ENCODE assay signal across 8 mouse cellular contexts in the genomic region with DNA sequence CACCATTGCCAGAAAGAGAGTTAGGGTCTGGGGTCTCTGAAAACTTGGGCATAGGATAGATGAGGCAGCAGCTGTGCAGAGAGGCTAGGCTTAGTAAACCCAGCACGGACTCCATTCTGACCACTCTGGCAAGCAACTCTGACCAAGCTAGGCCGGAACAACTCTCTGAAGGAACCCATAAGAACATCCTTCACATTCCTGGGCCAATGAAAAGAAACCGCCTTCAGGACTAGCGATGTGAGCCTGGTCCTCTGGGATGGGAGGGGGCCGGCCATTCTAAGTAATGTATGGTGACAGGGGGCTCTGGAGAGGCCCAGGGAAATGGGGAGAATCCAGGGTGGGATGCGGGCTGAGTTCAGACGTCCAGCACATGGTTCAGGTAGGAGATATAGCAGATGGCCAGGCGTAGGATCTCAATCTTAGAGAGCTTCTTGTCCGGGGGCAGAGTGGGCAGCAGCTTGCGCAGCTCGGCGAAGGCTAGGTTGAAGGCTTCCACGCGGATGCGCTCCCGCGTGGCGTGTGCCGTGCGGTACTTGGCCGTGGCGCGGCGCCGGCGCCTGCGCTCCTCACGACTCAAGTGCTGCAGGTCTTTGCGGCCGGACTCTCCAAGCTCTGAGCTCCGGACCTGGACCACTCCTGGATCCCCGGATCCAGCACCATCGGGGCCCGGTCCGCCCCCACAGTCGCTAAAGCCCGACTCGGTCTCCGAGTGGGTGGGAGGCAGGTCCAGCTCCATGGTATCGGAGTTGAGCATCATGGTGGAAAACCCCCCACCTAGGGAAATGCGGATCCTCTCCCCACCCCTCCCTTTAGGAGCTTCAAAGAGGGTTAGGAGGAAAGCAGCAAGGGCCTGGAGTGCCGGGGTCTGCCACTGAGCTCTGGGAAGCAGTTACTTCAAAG. TPM values are rescaled to one million over a fixed set of nuclear protein-coding genes. Genes with fewer than 3 reads are reported as not detected.
A peak's percentile ranks its signal among the peaks of the same experiment; 100 is the strongest.
DNase-seq lines count a peak whose midpoint lies in the region; ATAC-seq and TF ChIP-seq lines count a peak whose summit lies in the region.

No protein-coding gene starts in this region.

- no peak for DNase-seq in frontal cortex, postnatal 10 days (ENCODE audit: low spot score in 2 of 2)
- DNase-seq in embryonic facial prominence, embryonic 14.5 days (ENCODE audit: low spot score), result no peak
- no peak for DNase-seq in gastrocnemius, postnatal 36 days
- DNase-seq in layer of hippocampus, adult 18-20 months (ENCODE audit: low spot score in 2 of 2), result no peak

- no peak for TF ChIP-seq CTCF in ES-Bruce4 (IDR thresholded peaks at IDR 0.05; ENCODE audit: low read depth, low read length)

- H3K4me2 ChIP-seq in embryonic facial prominence, embryonic 14.5 days (ENCODE audit: low read depth, low read length), result peak overlapping the region; percentile 69
- peak overlapping the region; percentile 73 for H3K4me2 ChIP-seq in limb, embryonic 12.5 days
- peak overlapping the region; percentile 54 for H3K4me2 ChIP-seq in stomach, embryonic 14.5 days (replicated peaks; ENCODE audit: low read depth, low read length)

- no peaks in the 10 kb centered on the region for H3K9me3 ChIP-seq in ES-Bruce4 (replicated peaks; ENCODE audit: control insufficient read depth, insufficient read depth, low read length, poor library complexity, severe bottlenecking)
- no peaks in the 10 kb centered on the region for H3K9me3 ChIP-seq in embryonic facial prominence, embryonic 14.5 days (ENCODE audit: control insufficient read depth, low read length)
- H3K9me3 ChIP-seq in limb, embryonic 12.5 days, result no peaks in the 10 kb centered on the region
- H3K9me3 ChIP-seq in stomach, embryonic 14.5 days (ENCODE audit: control insufficient read depth, low read depth, low read length), result no peaks in the 10 kb centered on the region

- no peak overlapping the region for H3K27ac ChIP-seq in ES-Bruce4 (ENCODE audit: insufficient read depth, low read length)
- H3K27ac ChIP-seq in embryonic facial prominence, embryonic 14.5 days (replicated peaks; ENCODE audit: low read depth, low read length), result no peak overlapping the region
- H3K27ac ChIP-seq in limb, embryonic 12.5 days, result no peak overlapping the region
- H3K27ac ChIP-seq in stomach, embryonic 14.5 days (ENCODE audit: low read length), result no peak overlapping the region

- 4% methylated on average over 25 of the region's 42 CpGs for WGBS in embryonic facial prominence, embryonic 14.5 days
- WGBS in limb, embryonic 12.5 days, result 2% methylated on average over 42 of the region's 42 CpGs
- WGBS in stomach, embryonic 14.5 days, result 3% methylated on average over 42 of the region's 42 CpGs

- TF ChIP-seq POLR2A in ES-Bruce4 (IDR thresholded peaks at IDR 0.05; ENCODE audit: insufficient read depth, low read length), result no peak

- peak; percentile 48 for ATAC-seq in frontal cortex, adult (ENCODE audit: low TSS enrichment)
- no peak for ATAC-seq in embryonic facial prominence, embryonic 14.5 days (ENCODE audit: low read depth)
- no peak for ATAC-seq in limb, embryonic 12.5 days (ENCODE audit: insufficient number of reproducible peaks, insufficient read depth, low FRiP score, low TSS enrichment, low read depth)
- ATAC-seq in stomach, embryonic 14.5 days (ENCODE audit: insufficient number of reproducible peaks, insufficient read depth, low FRiP score, low read depth), result no peak

- peaks cover 3% of the 10 kb centered on the region for H3K4me1 ChIP-seq in ES-Bruce4 (ENCODE audit: control insufficient read depth, insufficient read depth, low read length)
- peaks cover 22% of the 10 kb centered on the region for H3K4me1 ChIP-seq in embryonic facial prominence, embryonic 14.5 days (ENCODE audit: control insufficient read depth, insufficient read depth, low read length)
- H3K4me1 ChIP-seq in limb, embryonic 12.5 days (replicated peaks), result peaks cover 30% of the 10 kb centered on the region
- peaks cover 6% of the 10 kb centered on the region; the same call in 1 of the 2 replicates for H3K4me1 ChIP-seq in stomach, embryonic 14.5 days (ENCODE audit: control insufficient read depth, insufficient read depth, low read length)

- intact Hi-C loops in gastrocnemius, postnatal 36 days (cut with DNase I), result loop anchor here (2.0 to 5.0 kb wide), 2 partner anchors 13 to 64 kb away; no protein-coding TSS in a partner anchor

- no peak for TF ChIP-seq EP300 in ES-Bruce4 (IDR thresholded peaks at IDR 0.05; ENCODE audit: insufficient read depth, low read depth, low read length)

- no peaks in the 10 kb centered on the region for H3K27me3 ChIP-seq in ES-Bruce4 (ENCODE audit: control insufficient read depth, insufficient read depth, low read length, poor library complexity, severe bottlenecking)
- peaks cover 46% of the 10 kb centered on the region for H3K27me3 ChIP-seq in embryonic facial prominence, embryonic 14.5 days (replicated peaks; ENCODE audit: control insufficient read depth, insufficient read depth, low read length)
- peaks cover 85% of the 10 kb centered on the region for H3K27me3 ChIP-seq in limb, embryonic 12.5 days
- H3K27me3 ChIP-seq in stomach, embryonic 14.5 days (ENCODE audit: control insufficient read depth, insufficient read depth, low read length), result peaks cover 14% of the 10 kb centered on the region

- no peaks in the 10 kb centered on the region for H3K36me3 ChIP-seq in ES-Bruce4 (ENCODE audit: control insufficient read depth, insufficient read depth, low read length, poor library complexity, severe bottlenecking)
- H3K36me3 ChIP-seq in embryonic facial prominence, embryonic 14.5 days (ENCODE audit: control insufficient read depth, insufficient read depth, low read length), result no peaks in the 10 kb centered on the region
- no peaks in the 10 kb centered on the region for H3K36me3 ChIP-seq in limb, embryonic 12.5 days
- no peaks in the 10 kb centered on the region for H3K36me3 ChIP-seq in stomach, embryonic 14.5 days (ENCODE audit: control insufficient read depth, insufficient read depth, low read length)

- peak overlapping the region; percentile 46 for H3K9ac ChIP-seq in ES-Bruce4 (ENCODE audit: low read depth, poor library complexity, severe bottlenecking)
- peak overlapping the region; percentile 67 for H3K9ac ChIP-seq in embryonic facial prominence, embryonic 14.5 days (ENCODE audit: low read depth, low read length)
- peak overlapping the region; percentile 60 for H3K9ac ChIP-seq in limb, embryonic 12.5 days (replicated peaks)
- H3K9ac ChIP-seq in stomach, embryonic 14.5 days (replicated peaks; ENCODE audit: low read depth, low read length), result no peak overlapping the region

- peak overlapping the region; percentile 61 for H3K4me3 ChIP-seq in ES-Bruce4 (ENCODE audit: low read depth, low read length)
- H3K4me3 ChIP-seq in embryonic facial prominence, embryonic 14.5 days (ENCODE audit: low read depth, low read length), result peak overlapping the region; percentile 42
- peak overlapping the region; percentile 42 for H3K4me3 ChIP-seq in limb, embryonic 12.5 days (replicated peaks)
- peak overlapping the region; percentile 25 for H3K4me3 ChIP-seq in stomach, embryonic 14.5 days (ENCODE audit: low read depth, low read length)

RNA-seq across cellular contexts. Expression of a gene that starts 3.6 kb away (rescaled TPM):
- not detected in 2 replicates for polyA plus RNA-seq in ES-Bruce4 (2011; ENCODE audit: insufficient read depth, insufficient read length, low read depth, missing spikeins)
- 1.6 and 1.9 TPM in 2 replicates for polyA plus RNA-seq in embryonic facial prominence, embryonic 14.5 days (2014; fragmentation: Nextera tagmentation; extraction: Ambion mirVana)
- 0.14 TPM in 1 of 2 replicates, not detected in the other for polyA plus RNA-seq in limb, embryonic 12.5 days (2016; fragmentation: Nextera tagmentation; extraction: Ambion mirVana)
- polyA plus RNA-seq in stomach, embryonic 14.5 days (2014; fragmentation: Nextera tagmentation; extraction: Ambion mirVana), result not detected in 2 replicates
- total RNA-seq in gastrocnemius, postnatal 36 days (2021), result not detected
- total RNA-seq in layer of hippocampus, adult 18-20 months (2021), result 1 to 10 TPM in 1 of 2 experiments, under 1 TPM in 1; 0.68 to 1.1 TPM

RNA-seq across cellular contexts. Expression of a gene that starts 25.5 kb away (rescaled TPM):
- polyA plus RNA-seq in ES-Bruce4 (2011; ENCODE audit: insufficient read depth, insufficient read length, low read depth, missing spikeins), result 29.7 and 33.8 TPM in 2 replicates
- polyA plus RNA-seq in embryonic facial prominence, embryonic 14.5 days (2014; fragmentation: Nextera tagmentation; extraction: Ambion mirVana), result 13.5 and 16.7 TPM in 2 replicates
- polyA plus RNA-seq in limb, embryonic 12.5 days (2016; fragmentation: Nextera tagmentation; extraction: Ambion mirVana), result 23.2 and 23.7 TPM in 2 replicates
- 17.1 and 18.4 TPM in 2 replicates for polyA plus RNA-seq in stomach, embryonic 14.5 days (2014; fragmentation: Nextera tagmentation; extraction: Ambion mirVana)
- total RNA-seq in gastrocnemius, postnatal 36 days (2021), result 1 to 10 TPM; 1.4 TPM
- 10 to 100 TPM; 13.4 to 13.6 TPM for total RNA-seq in layer of hippocampus, adult 18-20 months (2021)

RNA-seq across cellular contexts. Expression of a gene that starts 28.5 kb away (rescaled TPM):
- 161 and 163 TPM in 2 replicates for polyA plus RNA-seq in ES-Bruce4 (2011; ENCODE audit: insufficient read depth, insufficient read length, low read depth, missing spikeins)
- 227 and 230 TPM in 2 replicates for polyA plus RNA-seq in embryonic facial prominence, embryonic 14.5 days (2014; fragmentation: Nextera tagmentation; extraction: Ambion mirVana)
- 219 and 228 TPM in 2 replicates for polyA plus RNA-seq in limb, embryonic 12.5 days (2016; fragmentation: Nextera tagmentation; extraction: Ambion mirVana)
- 182 and 195 TPM in 2 replicates for polyA plus RNA-seq in stomach, embryonic 14.5 days (2014; fragmentation: Nextera tagmentation; extraction: Ambion mirVana)
- 10 to 100 TPM; 67.9 to 80.5 TPM for total RNA-seq in gastrocnemius, postnatal 36 days (2021)
- 100 to 1,000 TPM; 141 to 146 TPM for total RNA-seq in layer of hippocampus, adult 18-20 months (2021)

RNA-seq across cellular contexts. Expression of a gene that starts 28.8 kb away (rescaled TPM):
- 54.2 and 56.2 TPM in 2 replicates for polyA plus RNA-seq in ES-Bruce4 (2011; ENCODE audit: insufficient read depth, insufficient read length, low read depth, missing spikeins)
- polyA plus RNA-seq in embryonic facial prominence, embryonic 14.5 days (2014; fragmentation: Nextera tagmentation; extraction: Ambion mirVana), result 91.3 and 107 TPM in 2 replicates
- 86.6 and 96.6 TPM in 2 replicates for polyA plus RNA-seq in limb, embryonic 12.5 days (2016; fragmentation: Nextera tagmentation; extraction: Ambion mirVana)
- polyA plus RNA-seq in stomach, embryonic 14.5 days (2014; fragmentation: Nextera tagmentation; extraction: Ambion mirVana), result 139 and 140 TPM in 2 replicates
- 10 to 100 TPM; 25.1 to 28.8 TPM for total RNA-seq in gastrocnemius, postnatal 36 days (2021)
- total RNA-seq in layer of hippocampus, adult 18-20 months (2021), result 10 to 100 TPM; 54.5 to 55.3 TPM
